Comparison of ENCODE assay signal across 26 mouse cellular contexts in genomic region chr13:35610718-35611117, GRCm38 (mm10). TPM values are rescaled to one million over a fixed set of nuclear protein-coding genes. Genes with fewer than 3 reads are reported as not detected.
DNase-seq lines count a peak whose midpoint lies in the region; ATAC-seq and TF ChIP-seq lines count a peak whose summit lies in the region.
"Had no signal": no experiment of that assay in that cellular context is flagged by ENCODE, and none has a peak within 500 bp of the region (broad histone marks: within the 10 kb centered on the region; RNA-seq: fewer than 3 reads in every experiment).

No protein-coding gene starts in this region.

- TF ChIP-seq CTCF in liver, postnatal 0 days (IDR thresholded peaks at IDR 0.05; ENCODE audit: low read depth), result no peak

- H3K36me3 ChIP-seq in liver, postnatal 0 days (replicated peaks; ENCODE audit: insufficient read depth, low read length), result no peaks in the 10 kb centered on the region
- H3K36me3 ChIP-seq: embryonic facial prominence, embryonic 13.5 days; heart, embryonic 10.5 days; hindbrain, embryonic 13.5 days; limb, embryonic 10.5 days; limb, embryonic 15.5 days had no signal

- H3K4me1 ChIP-seq in liver, postnatal 0 days (ENCODE audit: insufficient read depth), result peaks cover 20% of the 10 kb centered on the region
- H3K4me1 ChIP-seq: embryonic facial prominence, embryonic 13.5 days; hindbrain, embryonic 13.5 days; limb, embryonic 10.5 days; limb, embryonic 15.5 days had no signal

- no peak overlapping the region for H3K9ac ChIP-seq in liver, postnatal 0 days (replicated peaks)
- H3K9ac ChIP-seq: embryonic facial prominence, embryonic 13.5 days; forebrain, postnatal 0 days; hindbrain, embryonic 13.5 days; limb, embryonic 15.5 days had no signal

- H3K27me3 ChIP-seq in liver, postnatal 0 days (ENCODE audit: insufficient read depth, low read length), result no peaks in the 10 kb centered on the region
- H3K27me3 ChIP-seq: embryonic facial prominence, embryonic 13.5 days; hindbrain, embryonic 13.5 days; limb, embryonic 15.5 days had no signal

- peak; percentile 45 for DNase-seq in testis, postnatal 14 days (ENCODE audit: low spot score)
- DNase-seq in testis, postnatal 10 days (ENCODE audit: low spot score), result no peak
- DNase-seq in adrenal gland, postnatal 14 days, result peak; percentile 49
- no peak for DNase-seq in liver, postnatal 0 days
- DNase-seq in cerebellum, adult 11 months, result no peak
- no peak for DNase-seq in adipocyte (ENCODE audit: low spot score)
- DNase-seq: B cell, adult 2 months; cerebellum, adult 18-20 months; cerebellum, postnatal 10 days; forebrain, postnatal 0 days; heart, postnatal 36 days; kidney, adult 8-10 months; kidney, postnatal 10 days; layer of hippocampus, postnatal 36 days; lung, adult 2 months; lung, postnatal 10 days had no signal

- no peak overlapping the region for H3K27ac ChIP-seq in liver, postnatal 0 days (ENCODE audit: low read depth)
- H3K27ac ChIP-seq: embryonic facial prominence, embryonic 13.5 days; heart, embryonic 10.5 days; hindbrain, embryonic 13.5 days; limb, embryonic 10.5 days; limb, embryonic 15.5 days; macrophage had no signal

- no peaks in the 10 kb centered on the region for H3K9me3 ChIP-seq in liver, postnatal 0 days (ENCODE audit: low read length)
- H3K9me3 ChIP-seq: embryonic facial prominence, embryonic 13.5 days; heart, embryonic 10.5 days; hindbrain, embryonic 13.5 days; limb, embryonic 10.5 days; limb, embryonic 15.5 days had no signal

- peak; percentile 73 for TF ChIP-seq EP300 in liver, postnatal 0 days (IDR thresholded peaks at IDR 0.05; ENCODE audit: low read depth)

- ATAC-seq in liver, postnatal 0 days, result no peak
- ATAC-seq: activated CD4-positive, CD25-positive, alpha-beta regulatory T cell, adult 4 months; forebrain, postnatal 0 days; intestine, embryonic 16.5 days; midbrain, embryonic 16.5 days had no signal

- H3K4me3 ChIP-seq in liver, postnatal 0 days (ENCODE audit: low read depth, low read length), result no peak overlapping the region
- H3K4me3 ChIP-seq: embryonic facial prominence, embryonic 13.5 days; heart, embryonic 10.5 days; hindbrain, embryonic 13.5 days; limb, embryonic 10.5 days; limb, embryonic 15.5 days had no signal

- no peak overlapping the region for H3K4me2 ChIP-seq in liver, postnatal 0 days (ENCODE audit: low read depth, low read length)
- H3K4me2 ChIP-seq: embryonic facial prominence, embryonic 13.5 days; hindbrain, embryonic 13.5 days; limb, embryonic 15.5 days; midbrain, embryonic 11.5 days had no signal

RNA-seq across cellular contexts. Expression of gene Cdyl, which starts 48.9 kb away (rescaled TPM):
- 20.2 and 24.9 TPM in 2 replicates for total RNA-seq in adrenal gland, postnatal 14 days (2021)
- 5.8 and 5.9 TPM in 2 replicates for polyA plus RNA-seq in liver, postnatal 0 days (2015; fragmentation: Nextera tagmentation; extraction: Ambion mirVana)

Comparison
In these comparisons a context has a peak if more than half of its experiments do, and no peak if none do; other contexts are left out.
1. DNase-seq: peak in testis, postnatal 14 days (single experiment) and adrenal gland, postnatal 14 days (single experiment); none in testis, postnatal 10 days (single experiment), liver, postnatal 0 days (single experiment), cerebellum, adult 11 months (single experiment) and adipocyte (single experiment).